Mouse (Mus musculus) liver, embryonic 12.5 days (tissue): ENCODE measurements around the gene Faap20. TPM values are rescaled to one million over a fixed set of nuclear protein-coding genes. Genes with fewer than 3 reads are reported as not detected.
A peak's percentile ranks its signal among the peaks of the same experiment; 100 is the strongest.

Experiments
- ATAC-seq: fragments of 200-750 bp; cut with Nextera tagmentation; 2 replicates; pipeline ENCODE4 v1.8.0; 2017; ENCODE audit warnings: moderate number of reproducible peaks, mild to moderate bottlenecking, moderate library complexity
- H3K27ac ChIP-seq: fragments of 300-500 bp; sonication (generic); 2 replicates; pipeline ENCODE4 v1.5.1; 2016; ENCODE audit warnings: mild to moderate bottlenecking
- H3K27me3 ChIP-seq: fragments of 300-500 bp; sonication (generic); replicated peaks from 2 replicates; pipeline ENCODE4 v1.6.1; 2016; ENCODE audit warnings: mild to moderate bottlenecking, moderate library complexity
- H3K36me3 ChIP-seq: fragments of 300-500 bp; sonication (generic); 2 replicates; pipeline ENCODE4 v1.6.1; 2016; ENCODE audit warnings: mild to moderate bottlenecking, moderate library complexity
- H3K4me1 ChIP-seq: fragments of 300-500 bp; sonication (generic); 2 replicates; pipeline ENCODE4 v1.6.1; 2016
- H3K4me2 ChIP-seq: fragments of 300-500 bp; sonication (generic); 2 replicates; pipeline ENCODE4 v1.6.1; 2016; ENCODE audit warnings: mild to moderate bottlenecking, moderate library complexity
- H3K4me3 ChIP-seq: fragments of 300-500 bp; sonication (generic); 2 replicates; pipeline ENCODE4 v1.5.1; 2016; ENCODE audit warnings: mild to moderate bottlenecking, moderate library complexity
- H3K9ac ChIP-seq: fragments of 300-500 bp; sonication (generic); 2 replicates; pipeline ENCODE4 v1.6.1; 2016; ENCODE audit warnings: mild to moderate bottlenecking, moderate library complexity
- H3K9me3 ChIP-seq: fragments of 300-500 bp; sonication (generic); replicated peaks from 2 replicates; pipeline ENCODE4 v1.6.1; 2016; ENCODE audit warnings: mild to moderate bottlenecking, moderate library complexity
- WGBS: fragments of 180-500 bp; shearing (Covaris S2); methylation state at CpG from one replicate; pipeline ENCODE4 v1.1.7; 2016; ENCODE audit not compliant: insufficient replicate concordance; 5-methylcytosine and 5-hydroxymethylcytosine counted together
- polyA plus RNA-seq: library from polyadenylated mRNA; unstranded; fragments of >200 nt; fragmentation: Nextera tagmentation; extraction: Ambion mirVana; gene quantifications from 2 replicates; pipeline ENCODE4 v1.2.1, GENCODE M21; 2016

Gene Faap20
- polyA plus RNA-seq, 1 experiment from 2014 or later = 31.2 TPM

- H3K27ac ChIP-seq = 0 out of 2 replicates have a peak overlapping the region, but pooled peaks have one; percentile 20
Observed at GRCm38 (mm10) chr4:155214793-155215192, 34.8 kb upstream of the Faap20 start.

GRCm38 (mm10) chr4:155215203-155215602 lies 34.4 kb upstream of the Faap20 start:
- Histone ChIP-seq H3K4me3 (no peak overlapping the region), H3K27me3 (peaks cover 16% of the 10 kb centered on the region), H3K9ac (no peak overlapping the region), H3K9me3 (no peaks in the 10 kb centered on the region), H3K4me2 (no peak overlapping the region), H3K27ac (no peak overlapping the region), H3K36me3 (peaks cover 18% of the 10 kb centered on the region), H3K4me1 (peaks cover 68% of the 10 kb centered on the region)
- 66% methylated on average over 9 of the region's 9 CpGs for WGBS
- no peak for ATAC-seq

More at GRCm38 (mm10) chr4:155214793-155215192, 34.8 kb upstream of the Faap20 start:
- Histone ChIP-seq H3K4me2 (no peak overlapping the region), H3K27me3 (peaks cover 12% of the 10 kb centered on the region), H3K9ac (no peak overlapping the region), H3K4me1 (peaks cover 65% of the 10 kb centered on the region), H3K36me3 (peaks cover 18% of the 10 kb centered on the region), H3K4me3 (no peak overlapping the region), H3K9me3 (no peaks in the 10 kb centered on the region)
- no peak for ATAC-seq
- 77% methylated on average over 10 of the region's 10 CpGs for WGBS

DNA sequence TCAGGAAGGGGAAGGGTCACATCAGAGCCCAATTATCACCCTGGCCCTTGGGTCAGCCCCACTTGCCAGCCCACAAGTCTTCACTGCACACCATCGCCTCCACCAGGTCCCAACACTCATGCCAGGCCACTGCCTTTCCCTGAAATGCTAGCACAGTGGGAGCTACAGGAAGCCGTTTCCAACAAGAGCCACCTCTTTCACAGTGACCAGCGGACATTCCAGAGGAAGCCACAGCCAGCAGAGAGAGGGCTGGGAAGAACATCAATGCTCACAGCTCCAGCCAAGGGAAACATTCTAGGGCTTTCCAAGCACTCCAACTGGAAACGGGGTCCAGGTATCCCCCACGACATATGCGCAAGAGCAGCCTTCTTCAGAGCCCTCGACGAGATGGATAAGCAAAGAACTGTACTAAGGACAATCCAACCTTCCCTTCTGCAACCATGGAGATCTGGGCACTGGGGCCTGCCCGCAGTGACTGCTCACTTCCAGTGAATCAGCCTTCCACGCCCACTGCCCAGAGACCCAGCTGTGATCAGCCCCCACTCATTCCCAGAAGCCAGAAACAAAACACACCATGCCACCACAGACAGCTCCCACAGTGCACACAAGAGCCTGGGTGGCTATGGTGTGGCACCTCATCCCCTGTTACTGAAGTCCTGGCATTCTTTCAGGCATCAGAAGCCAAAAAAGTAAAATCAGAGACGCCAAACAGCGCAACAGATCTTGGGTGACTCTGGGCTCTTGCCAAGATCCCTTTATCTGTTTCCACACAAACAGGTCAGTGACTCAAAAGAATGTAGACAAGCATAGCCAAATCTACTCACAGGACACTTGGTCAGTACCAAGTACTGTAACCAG lies 33.6 kb upstream of the Faap20 start:
- ATAC-seq = no peak
- peaks cover 10% of the 10 kb centered on the region for H3K36me3 ChIP-seq
- H3K9me3 ChIP-seq = no peaks in the 10 kb centered on the region
- 61% methylated on average over 12 of the region's 12 CpGs for WGBS
- peaks cover 24% of the 10 kb centered on the region for H3K27me3 ChIP-seq
- no peak overlapping the region for H3K27ac ChIP-seq
- H3K4me2 ChIP-seq = no peak overlapping the region
- H3K9ac ChIP-seq = no peak overlapping the region
- no peak overlapping the region for H3K4me3 ChIP-seq
- H3K4me1 ChIP-seq = peaks cover 76% of the 10 kb centered on the region

DNA sequence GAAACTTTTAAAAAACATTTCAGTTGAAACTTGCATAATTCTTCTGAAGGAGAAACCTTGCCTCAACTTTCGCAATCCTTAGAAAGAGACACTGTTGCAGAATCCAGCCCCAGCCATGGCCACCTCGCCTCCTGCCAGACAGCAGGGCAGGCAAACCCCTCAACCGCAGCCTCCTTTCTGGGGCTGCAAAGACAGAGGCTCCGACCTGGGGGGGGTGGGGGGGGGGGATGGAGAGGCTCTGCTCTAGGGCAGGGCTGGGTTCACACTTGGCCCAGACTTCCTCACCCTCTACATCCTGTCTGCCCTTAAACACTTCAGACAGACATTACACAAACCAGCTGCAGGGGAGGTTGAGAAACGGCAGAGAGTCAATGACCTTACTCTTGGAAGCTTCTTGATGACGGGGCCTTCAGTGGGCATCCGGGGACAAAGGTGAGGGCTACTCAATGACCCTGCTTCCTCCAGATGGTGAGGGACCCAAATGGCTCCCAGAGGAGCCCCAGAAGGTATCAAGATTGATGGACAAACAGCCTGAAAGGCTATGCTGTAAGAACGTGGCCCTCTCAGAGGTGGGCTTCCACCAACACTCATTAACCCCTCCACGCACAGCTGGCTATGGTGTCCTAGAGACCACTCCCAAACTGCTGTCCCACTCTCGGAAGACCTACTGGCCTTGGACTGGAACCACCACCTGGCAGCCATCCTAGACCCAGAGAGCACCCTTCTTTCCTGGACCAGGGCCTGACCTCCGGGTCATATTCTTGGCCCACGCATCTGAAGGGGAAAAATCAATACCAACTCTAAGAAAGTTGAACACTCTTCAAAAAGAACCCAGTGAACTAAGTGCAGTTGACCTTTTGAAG lies 32.1 kb upstream of the Faap20 start:
- WGBS = 50% methylated on average over 12 of the region's 12 CpGs
- no peak for ATAC-seq
- Histone ChIP-seq H3K27ac (no peak overlapping the region), H3K4me1 (peaks cover 91% of the 10 kb centered on the region), H3K27me3 (peaks cover 39% of the 10 kb centered on the region), H3K9me3 (no peaks in the 10 kb centered on the region), H3K4me2 (peak overlapping the region; percentile 16; the same call in 1 of the 2 replicates), H3K36me3 (peaks cover 3% of the 10 kb centered on the region; the same call in 1 of the 2 replicates), H3K9ac (no peak overlapping the region), H3K4me3 (no peak overlapping the region)

DNA sequence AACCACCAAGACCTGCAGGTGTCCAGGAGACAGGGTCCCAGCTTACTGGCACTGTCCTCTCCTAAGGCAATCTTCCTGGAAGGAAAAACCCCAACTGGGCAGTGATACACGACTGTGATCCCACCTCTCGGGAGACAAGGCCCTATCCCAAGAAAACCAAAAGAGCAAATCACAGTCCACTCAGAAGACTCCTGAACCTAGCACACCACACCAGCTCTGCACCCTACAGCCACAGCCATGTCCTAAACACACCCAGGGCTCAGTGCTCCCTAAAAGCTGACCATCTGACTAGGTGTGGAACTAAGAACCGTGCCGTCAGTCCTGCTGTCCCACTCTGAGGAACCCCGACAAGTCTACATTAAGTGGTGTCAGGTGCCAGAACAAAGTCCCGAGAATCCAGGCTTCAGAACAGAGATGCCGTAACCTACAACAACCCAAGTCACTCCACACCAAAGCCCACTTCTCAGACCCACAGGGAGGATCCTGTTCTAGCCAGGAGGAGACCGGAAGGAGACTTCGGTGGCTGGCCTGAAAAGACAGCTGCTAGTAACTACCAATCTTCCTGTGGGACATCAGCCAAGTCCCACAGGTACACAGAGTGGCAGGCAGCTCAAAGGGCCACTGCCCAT lies 31.4 kb upstream of the Faap20 start:
- Histone ChIP-seq H3K27me3 (peaks cover 39% of the 10 kb centered on the region), H3K4me1 (peaks cover 92% of the 10 kb centered on the region), H3K9ac (no peak overlapping the region), H3K4me2 (0 out of 2 replicates have a peak overlapping the region, but pooled peaks have one; percentile 16), H3K4me3 (no peak overlapping the region), H3K27ac (no peak overlapping the region), H3K36me3 (peaks cover 3% of the 10 kb centered on the region; the same call in 1 of the 2 replicates), H3K9me3 (no peaks in the 10 kb centered on the region)
- ATAC-seq = no peak
- WGBS = 79% methylated on average over 9 of the region's 9 CpGs

DNA sequence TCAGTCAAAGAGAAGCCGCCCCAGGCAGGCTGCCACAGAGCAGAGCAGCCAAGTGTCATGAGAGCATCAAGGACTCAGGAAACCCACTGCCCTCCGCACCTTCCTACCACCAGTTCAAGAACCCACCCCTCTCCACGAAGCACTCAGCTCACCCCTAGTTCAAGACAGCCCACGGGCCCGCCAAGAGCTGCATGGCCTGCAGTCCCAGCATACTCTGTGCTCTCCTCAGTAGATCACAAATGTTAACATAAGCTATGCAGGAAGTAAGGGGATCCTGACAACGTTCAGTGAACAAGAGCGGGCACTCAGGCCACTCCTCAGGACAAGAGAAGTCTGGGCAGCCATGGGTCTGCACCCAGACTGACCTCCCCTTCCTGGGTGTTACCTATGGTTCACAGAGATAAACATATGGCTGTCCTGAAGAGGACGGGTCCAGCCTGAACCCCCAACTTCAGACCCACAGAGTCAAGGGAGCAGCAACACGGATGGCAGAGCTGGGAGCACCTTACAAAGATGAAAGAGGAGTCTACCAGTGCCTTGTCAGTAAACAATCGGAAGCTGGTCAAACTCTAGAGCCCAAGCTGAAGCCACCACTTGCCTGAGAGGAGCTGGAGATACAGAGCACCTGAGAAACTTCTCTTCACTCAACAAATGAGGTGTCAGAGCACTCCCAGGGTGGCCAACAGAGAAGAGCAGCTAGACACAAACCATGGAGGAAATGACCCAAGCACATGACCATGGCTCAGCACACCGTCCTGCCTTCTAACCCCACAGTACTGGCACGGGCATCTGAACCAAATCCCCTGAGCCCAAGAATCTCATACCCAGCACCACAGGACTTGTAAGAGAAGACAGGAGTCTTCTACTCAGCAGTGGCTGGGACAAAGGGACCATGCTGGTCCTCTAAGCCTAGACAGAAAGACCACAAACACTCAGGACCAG lies 30.1 kb upstream of the Faap20 start:
- peak overlapping the region; percentile 76 for H3K9ac ChIP-seq
- no peaks in the 10 kb centered on the region for H3K9me3 ChIP-seq
- peak overlapping the region; percentile 93 for H3K4me2 ChIP-seq
- peaks cover 91% of the 10 kb centered on the region for H3K4me1 ChIP-seq
- no peak for ATAC-seq
- peaks cover 39% of the 10 kb centered on the region for H3K27me3 ChIP-seq
- WGBS = 34% methylated on average over 12 of the region's 12 CpGs
- H3K36me3 ChIP-seq = peaks cover 3% of the 10 kb centered on the region; the same call in 1 of the 2 replicates
- no peak overlapping the region for H3K27ac ChIP-seq
- peak overlapping the region; percentile 70 for H3K4me3 ChIP-seq

DNA sequence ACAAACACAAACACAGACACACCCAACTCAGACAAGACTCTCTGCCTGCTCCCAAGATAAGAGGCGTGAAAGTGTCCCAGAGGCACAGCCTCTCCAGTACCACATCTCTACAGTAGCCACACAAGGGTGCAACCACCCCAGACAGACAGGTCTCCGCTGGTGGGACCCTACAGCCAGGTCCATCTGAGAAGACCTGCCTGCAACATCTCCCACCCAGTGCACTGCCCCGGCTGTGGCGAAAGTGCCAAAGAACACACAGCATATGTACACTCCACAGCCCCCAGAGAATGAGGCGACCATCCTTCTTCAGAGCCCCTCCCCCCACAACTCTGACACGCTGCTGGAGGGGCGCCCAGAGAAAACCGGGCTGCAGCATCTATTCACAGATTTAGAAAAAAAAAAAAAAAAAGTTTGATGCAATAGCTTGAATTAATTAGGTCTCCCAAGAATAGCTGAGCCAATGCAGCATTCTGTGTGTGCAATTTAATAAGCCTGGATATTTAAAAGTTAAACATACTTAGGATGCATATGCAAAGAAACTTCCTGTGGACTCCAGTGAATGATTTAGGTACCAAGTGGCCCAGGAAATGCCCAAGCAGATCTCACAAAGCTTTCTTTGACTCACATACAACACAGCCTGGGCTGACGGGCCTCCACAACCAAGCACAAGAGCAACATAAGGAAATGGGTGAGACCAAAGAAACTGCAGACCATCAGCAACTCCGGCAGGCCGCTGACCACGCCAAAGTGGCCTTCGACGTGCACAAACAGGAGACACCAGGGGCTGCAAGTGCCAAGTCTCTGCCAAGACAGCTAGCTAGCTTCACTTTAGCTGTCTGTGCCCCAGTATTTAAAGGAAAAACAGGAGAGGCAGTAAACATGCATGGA lies 29.1 kb upstream of the Faap20 start:
- H3K9me3 ChIP-seq = no peaks in the 10 kb centered on the region
- ATAC-seq = no peak
- peaks cover 82% of the 10 kb centered on the region for H3K4me1 ChIP-seq
- H3K36me3 ChIP-seq = peaks cover 3% of the 10 kb centered on the region; the same call in 1 of the 2 replicates
- peak overlapping the region; percentile 93 for H3K4me2 ChIP-seq
- H3K9ac ChIP-seq = peak overlapping the region; percentile 76
- WGBS = 26% methylated on average over 14 of the region's 14 CpGs
- H3K4me3 ChIP-seq = peak overlapping the region; percentile 70
- H3K27me3 ChIP-seq = peaks cover 40% of the 10 kb centered on the region
- H3K27ac ChIP-seq = no peak overlapping the region

GRCm38 (mm10) chr4:155221106-155221505 lies 28.5 kb upstream of the Faap20 start:
- Histone ChIP-seq H3K9ac (peak overlapping the region; percentile 76), H3K27ac (no peak overlapping the region)
- no peak for ATAC-seq

DNA sequence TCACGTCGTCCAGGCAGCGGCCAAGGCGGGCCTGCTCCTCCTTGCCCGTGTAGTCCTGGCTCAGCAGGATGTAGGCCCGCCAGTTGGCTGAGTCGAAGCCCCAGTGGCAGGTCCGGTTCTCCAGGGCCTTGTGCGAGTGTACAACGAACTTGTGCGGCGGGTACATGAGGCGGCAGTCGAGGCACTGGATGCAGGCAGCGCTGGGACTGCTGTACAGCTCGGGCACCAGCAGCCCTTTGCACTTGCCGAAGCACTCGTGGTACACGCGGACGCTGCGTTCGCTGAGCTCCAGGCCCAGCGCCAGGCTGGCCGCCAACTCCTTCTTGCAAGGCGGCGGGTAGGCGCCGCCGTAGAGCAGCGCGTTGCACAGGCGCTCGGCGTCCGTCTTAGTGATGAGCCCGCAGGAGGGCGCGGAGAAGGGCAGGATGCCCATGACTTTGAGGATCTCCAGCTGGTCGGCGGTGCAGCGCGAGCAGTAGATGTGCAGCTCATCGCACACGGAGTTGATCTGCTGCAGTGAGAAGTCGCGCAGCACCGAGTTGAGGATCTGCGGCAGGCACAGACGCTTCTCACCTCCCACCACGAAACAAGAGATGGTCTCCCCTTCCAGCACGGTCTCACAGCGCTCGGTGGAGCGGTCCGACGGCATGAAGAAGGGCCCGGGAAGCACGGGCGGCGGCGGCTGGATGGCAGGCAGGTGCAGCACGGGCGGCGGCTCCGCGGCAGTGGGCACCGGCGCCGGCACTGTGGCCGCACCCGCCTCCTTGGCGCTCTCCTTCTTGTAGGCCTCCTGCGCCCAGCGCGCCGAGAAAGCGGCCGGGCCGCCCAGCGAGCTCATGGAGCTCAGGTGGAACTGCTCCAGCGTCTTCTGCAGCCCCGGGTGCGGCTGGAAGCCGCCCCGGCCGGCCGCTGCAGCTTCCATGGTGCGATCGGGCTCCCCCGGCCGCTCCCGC lies 27.7 kb upstream of the Faap20 start:
- Histone ChIP-seq H3K27ac (peak overlapping the region; percentile 64), H3K36me3 (peaks cover 3% of the 10 kb centered on the region; the same call in 1 of the 2 replicates), H3K4me2 (peak overlapping the region; percentile 93), H3K9me3 (no peaks in the 10 kb centered on the region), H3K4me1 (peaks cover 67% of the 10 kb centered on the region), H3K4me3 (peak overlapping the region; percentile 70), H3K27me3 (peaks cover 48% of the 10 kb centered on the region), H3K9ac (peak overlapping the region; percentile 76)
- WGBS = 1% methylated on average over 92 of the region's 93 CpGs
- no peak for ATAC-seq

More at GRCm38 (mm10) chr4:155221106-155221505, 28.5 kb upstream of the Faap20 start:
- Histone ChIP-seq H3K4me1 (peaks cover 75% of the 10 kb centered on the region), H3K9me3 (no peaks in the 10 kb centered on the region), H3K4me2 (peak overlapping the region; percentile 93), H3K36me3 (peaks cover 3% of the 10 kb centered on the region; the same call in 1 of the 2 replicates), H3K4me3 (peak overlapping the region; percentile 70), H3K27me3 (peaks cover 46% of the 10 kb centered on the region)
- WGBS = 7% methylated on average over 7 of the region's 7 CpGs
